Comparison of ENCODE assay signal across 7 mouse cellular contexts in the genomic region with DNA sequence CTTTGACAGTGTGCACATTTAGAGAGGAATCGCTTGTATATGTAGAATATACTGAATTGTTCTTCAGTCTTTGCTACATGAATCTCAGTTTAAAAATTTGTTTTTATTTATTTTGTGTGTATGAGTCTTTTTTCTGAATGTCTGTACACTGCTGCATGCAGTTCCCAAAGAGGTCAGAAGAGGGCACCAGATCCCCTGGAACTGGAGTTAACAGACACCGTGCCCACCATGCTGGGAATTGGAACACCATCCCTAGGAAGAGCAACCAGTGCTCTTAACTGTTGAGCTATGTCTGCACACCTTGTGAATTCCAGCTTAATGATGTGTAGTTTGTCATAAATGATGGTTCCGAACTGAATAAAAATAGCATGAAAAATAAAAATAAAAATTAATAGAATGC. TPM values are rescaled to one million over a fixed set of nuclear protein-coding genes. Genes with fewer than 3 reads are reported as not detected.
DNase-seq lines count a peak whose midpoint lies in the region; ATAC-seq and TF ChIP-seq lines count a peak whose summit lies in the region.

No protein-coding gene starts in this region.

- peaks cover 18% of the 10 kb centered on the region for H3K36me3 ChIP-seq in kidney, postnatal 0 days (ENCODE audit: insufficient read depth, low read length)
- H3K36me3 ChIP-seq in kidney, embryonic 16.5 days (ENCODE audit: insufficient read depth, low read length) = peaks cover 26% of the 10 kb centered on the region
- peaks cover 2% of the 10 kb centered on the region; the same call in 1 of the 2 replicates for H3K36me3 ChIP-seq in ES-Bruce4 (ENCODE audit: control insufficient read depth, insufficient read depth, low read length, poor library complexity, severe bottlenecking)

- no peaks in the 10 kb centered on the region for H3K4me1 ChIP-seq in kidney, postnatal 0 days (replicated peaks; ENCODE audit: insufficient read depth, low read length)
- H3K4me1 ChIP-seq in kidney, embryonic 16.5 days (ENCODE audit: insufficient read depth, low read length) = no peaks in the 10 kb centered on the region
- H3K4me1 ChIP-seq in ES-Bruce4 (ENCODE audit: control insufficient read depth, insufficient read depth, low read length) = no peaks in the 10 kb centered on the region
- no peaks in the 10 kb centered on the region for H3K4me1 ChIP-seq in cortical plate, adult 2 months (ENCODE audit: control insufficient read depth, insufficient read depth, low read length)
- H3K4me1 ChIP-seq in lung, adult 2 months (ENCODE audit: control insufficient read depth, insufficient read depth, low read length) = no peaks in the 10 kb centered on the region

- no peaks in the 10 kb centered on the region for H3K9me3 ChIP-seq in kidney, postnatal 0 days (replicated peaks; ENCODE audit: low read length)
- H3K9me3 ChIP-seq in kidney, embryonic 16.5 days (ENCODE audit: low read length) = no peaks in the 10 kb centered on the region
- H3K9me3 ChIP-seq in ES-Bruce4 (replicated peaks; ENCODE audit: control insufficient read depth, insufficient read depth, low read length, poor library complexity, severe bottlenecking) = no peaks in the 10 kb centered on the region

- TF ChIP-seq CTCF in kidney, postnatal 0 days (IDR thresholded peaks at IDR 0.05; ENCODE audit: low read depth) = peak; percentile 80
- TF ChIP-seq CTCF in ES-Bruce4 (IDR thresholded peaks at IDR 0.05; ENCODE audit: low read depth, low read length) = peak; percentile 81
- peak; percentile 66 for TF ChIP-seq CTCF in cortical plate, adult 2 months (IDR thresholded peaks at IDR 0.05; ENCODE audit: extremely low read depth, insufficient read depth, low read length)
- TF ChIP-seq CTCF in lung, adult 2 months (IDR thresholded peaks at IDR 0.05; ENCODE audit: insufficient read depth, low read length) = peak; percentile 69

- no peak overlapping the region for H3K4me2 ChIP-seq in kidney, postnatal 0 days (ENCODE audit: low read length)
- H3K4me2 ChIP-seq in kidney, embryonic 16.5 days (replicated peaks; ENCODE audit: low read depth, low read length) = no peak overlapping the region

- no peak overlapping the region for H3K9ac ChIP-seq in kidney, postnatal 0 days (ENCODE audit: low read depth, low read length)
- H3K9ac ChIP-seq in kidney, embryonic 16.5 days (replicated peaks; ENCODE audit: low read length) = no peak overlapping the region
- H3K9ac ChIP-seq in ES-Bruce4 (ENCODE audit: low read depth, poor library complexity, severe bottlenecking) = no peak overlapping the region

- TF ChIP-seq POLR2A in ES-Bruce4 (IDR thresholded peaks at IDR 0.05; ENCODE audit: insufficient read depth, low read length) = no peak
- no peak for TF ChIP-seq POLR2A in cortical plate, adult 2 months (IDR thresholded peaks at IDR 0.05; ENCODE audit: extremely low read depth, insufficient read depth, low read length)
- no peak for TF ChIP-seq POLR2A in lung, adult 2 months (IDR thresholded peaks at IDR 0.05; ENCODE audit: borderline replicate concordance, extremely low read depth, low read depth, low read length)

- no peak for ATAC-seq in kidney, postnatal 0 days (replicated peaks; ENCODE audit: low FRiP score, low read depth)
- no peak for ATAC-seq in kidney, embryonic 16.5 days (ENCODE audit: low FRiP score, low TSS enrichment)
- ATAC-seq in activated CD4-positive, CD25-positive, alpha-beta regulatory T cell, adult 4 months = peak; percentile 54

- no peak overlapping the region for H3K4me3 ChIP-seq in kidney, postnatal 0 days (replicated peaks; ENCODE audit: low read depth, low read length)
- H3K4me3 ChIP-seq in kidney, embryonic 16.5 days (ENCODE audit: low read length) = no peak overlapping the region
- H3K4me3 ChIP-seq in ES-Bruce4 (ENCODE audit: low read depth, low read length) = no peak overlapping the region
- no peak overlapping the region for H3K4me3 ChIP-seq in cortical plate, adult 2 months (ENCODE audit: insufficient read depth, low read length)
- no peak overlapping the region for H3K4me3 ChIP-seq in lung, adult 2 months (replicated peaks; ENCODE audit: extremely low read depth, low read depth, low read length)

- TF ChIP-seq EP300 in ES-Bruce4 (IDR thresholded peaks at IDR 0.05; ENCODE audit: insufficient read depth, low read depth, low read length) = no peak

- WGBS in kidney, postnatal 0 days = 70% methylated on average over 3 of the region's 3 CpGs
- WGBS in kidney, embryonic 16.5 days = 65% methylated on average over 3 of the region's 3 CpGs
- WGBS in lung, adult 2 months = 75% methylated on average over 3 of the region's 3 CpGs

- no peaks in the 10 kb centered on the region for H3K27me3 ChIP-seq in kidney, postnatal 0 days (ENCODE audit: insufficient read depth, low read length)
- H3K27me3 ChIP-seq in kidney, embryonic 16.5 days (ENCODE audit: insufficient read depth, low read length) = no peaks in the 10 kb centered on the region
- no peaks in the 10 kb centered on the region for H3K27me3 ChIP-seq in ES-Bruce4 (ENCODE audit: control insufficient read depth, insufficient read depth, low read length, poor library complexity, severe bottlenecking)

- no peak overlapping the region for H3K27ac ChIP-seq in kidney, postnatal 0 days
- H3K27ac ChIP-seq in kidney, embryonic 16.5 days (ENCODE audit: low read length) = no peak overlapping the region
- H3K27ac ChIP-seq in ES-Bruce4 (ENCODE audit: insufficient read depth, low read length) = no peak overlapping the region
- H3K27ac ChIP-seq in cortical plate, adult 2 months (ENCODE audit: insufficient read depth, low read length) = no peak overlapping the region

- no peak for DNase-seq in kidney, postnatal 0 days (ENCODE audit: low spot score)
- peak; percentile 42 for DNase-seq in lung, adult 2 months
- DNase-seq in testis, postnatal 10 days (ENCODE audit: low spot score) = peak; percentile 79

RNA-seq across cellular contexts. Expression of a gene that starts 24.2 kb away (rescaled TPM):
- polyA plus RNA-seq in kidney, postnatal 0 days (2015; fragmentation: Nextera tagmentation; extraction: Ambion mirVana) = 0.70 and 0.84 TPM in 2 replicates
- polyA plus RNA-seq in kidney, embryonic 16.5 days (2015; fragmentation: Nextera tagmentation; extraction: Ambion mirVana) = 0.85 and 1.1 TPM in 2 replicates
- 0.53 and 0.72 TPM in 2 replicates for polyA plus RNA-seq in ES-Bruce4 (2011; ENCODE audit: insufficient read depth, insufficient read length, low read depth, missing spikeins)
- under 1 TPM; 0.29 to 0.95 TPM for polyA plus RNA-seq in activated CD4-positive, CD25-positive, alpha-beta regulatory T cell, adult 4 months (2017; shearing (Covaris generic))
- polyA plus RNA-seq in cortical plate, adult 2 months (2012; rRNA removed) = 1.2 and 1.5 TPM in 2 replicates
- 0.24 and 0.32 TPM in 2 replicates for polyA plus RNA-seq in lung, adult 2 months (2012; rRNA removed)

RNA-seq across cellular contexts. Expression of a gene that starts 34.4 kb away (rescaled TPM):
- polyA plus RNA-seq in kidney, postnatal 0 days (2015; fragmentation: Nextera tagmentation; extraction: Ambion mirVana) = 132 and 139 TPM in 2 replicates
- 120 and 131 TPM in 2 replicates for polyA plus RNA-seq in kidney, embryonic 16.5 days (2015; fragmentation: Nextera tagmentation; extraction: Ambion mirVana)
- polyA plus RNA-seq in ES-Bruce4 (2011; ENCODE audit: insufficient read depth, insufficient read length, low read depth, missing spikeins) = 87.6 and 102 TPM in 2 replicates
- 10 to 100 TPM; 92.3 to 93.8 TPM for polyA plus RNA-seq in activated CD4-positive, CD25-positive, alpha-beta regulatory T cell, adult 4 months (2017; shearing (Covaris generic))
- 38.5 and 41.8 TPM in 2 replicates for polyA plus RNA-seq in cortical plate, adult 2 months (2012; rRNA removed)
- 5.2 and 6.2 TPM in 2 replicates for polyA plus RNA-seq in lung, adult 2 months (2012; rRNA removed)

RNA-seq across cellular contexts. Expression of a gene that starts 53.9 kb away (rescaled TPM):
- 0.09 TPM in 1 of 2 replicates, not detected in the other for polyA plus RNA-seq in kidney, postnatal 0 days (2015; fragmentation: Nextera tagmentation; extraction: Ambion mirVana)
- polyA plus RNA-seq in kidney, embryonic 16.5 days (2015; fragmentation: Nextera tagmentation; extraction: Ambion mirVana) = 0.17 and 0.37 TPM in 2 replicates
- not detected in 2 replicates for polyA plus RNA-seq in ES-Bruce4 (2011; ENCODE audit: insufficient read depth, insufficient read length, low read depth, missing spikeins)
- polyA plus RNA-seq in activated CD4-positive, CD25-positive, alpha-beta regulatory T cell, adult 4 months (2017; shearing (Covaris generic)) = not detected
- polyA plus RNA-seq in cortical plate, adult 2 months (2012; rRNA removed) = not detected in 2 replicates
- polyA plus RNA-seq in lung, adult 2 months (2012; rRNA removed) = not detected in 2 replicates
